Mouse (Mus musculus) heart, embryonic 15.5 days (tissue): ENCODE results near the gene Scamp4. TPM values are rescaled to one million over a fixed set of nuclear protein-coding genes. Genes with fewer than 3 reads are reported as not detected.
A peak's percentile ranks its signal among the peaks of the same experiment; 100 is the strongest.
"Not testable (repeated sequence)": the region's sequence is repeated elsewhere in the genome, so short reads cannot be mapped to it uniquely, and the experiment has no call there.

Experiments
- ATAC-seq: fragments of 200-750 bp; cut with Nextera tagmentation; replicated peaks from 2 replicates; pipeline ENCODE4 v1.8.0; 2017; ENCODE audit warnings: low read depth, moderate TSS enrichment; ENCODE audit not compliant: insufficient number of reproducible peaks, insufficient read depth, low FRiP score
- H3K27ac ChIP-seq: fragments of 300-500 bp; sonication (generic); 2 replicates; pipeline ENCODE4 v1.5.1; 2015; ENCODE audit warnings: mild to moderate bottlenecking, inconsistent platforms
- H3K27me3 ChIP-seq: fragments of 300-500 bp; sonication (generic); 2 replicates; pipeline ENCODE4 v1.6.1; 2015; ENCODE audit warnings: inconsistent platforms
- H3K36me3 ChIP-seq: fragments of 300-500 bp; sonication (generic); 2 replicates; pipeline ENCODE4 v1.6.1; 2015; ENCODE audit warnings: mild to moderate bottlenecking, inconsistent platforms
- H3K4me1 ChIP-seq: fragments of 300-500 bp; sonication (generic); replicated peaks from 2 replicates; pipeline ENCODE4 v1.6.1; 2015; ENCODE audit warnings: inconsistent platforms
- H3K4me2 ChIP-seq: fragments of 300-500 bp; sonication (generic); 2 replicates; pipeline ENCODE4 v1.6.1; 2015; ENCODE audit warnings: inconsistent platforms, mild to moderate bottlenecking, moderate library complexity
- H3K4me3 ChIP-seq: fragments of 300-500 bp; sonication (generic); 2 replicates; pipeline ENCODE4 v1.5.1; 2015; ENCODE audit warnings: mild to moderate bottlenecking, inconsistent platforms
- H3K9ac ChIP-seq: fragments of 300-500 bp; sonication (generic); 2 replicates; pipeline ENCODE4 v1.6.1; 2015; ENCODE audit warnings: mild to moderate bottlenecking, inconsistent platforms
- H3K9me3 ChIP-seq: fragments of 300-500 bp; sonication (generic); replicated peaks from 2 replicates; pipeline ENCODE4 v1.6.1; 2016; ENCODE audit warnings: inconsistent platforms
- WGBS: fragments of 180-500 bp; shearing (Covaris S2); methylation state at CpG from one replicate; pipeline ENCODE4 v1.1.7; 2015; ENCODE audit warnings: mixed read lengths; 5-methylcytosine and 5-hydroxymethylcytosine counted together
- polyA plus RNA-seq: library from polyadenylated mRNA; unstranded; fragments of >200 nt; fragmentation: Nextera tagmentation; extraction: Ambion mirVana; gene quantifications from 2 replicates; pipeline ENCODE4 v1.2.1, GENCODE M21; 2015

Gene Scamp4
- polyA plus RNA-seq, 1 experiment from 2014 or later = 55.9 TPM

GRCm38 (mm10) chr10:80625764-80626163 lies 23.1 kb downstream of the Scamp4 start:
- ATAC-seq = no peak
- Histone ChIP-seq H3K36me3 (no peaks in the 10 kb centered on the region), H3K4me2 (no peak overlapping the region), H3K9me3 (no peaks in the 10 kb centered on the region), H3K4me1 (peaks cover 70% of the 10 kb centered on the region), H3K27me3 (no peaks in the 10 kb centered on the region), H3K4me3 (no peak overlapping the region), H3K27ac (no peak overlapping the region), H3K9ac (no peak overlapping the region)
- 91% methylated on average over 4 of the region's 4 CpGs for WGBS

GRCm38 (mm10) chr10:80627685-80628084 lies 25.0 kb downstream of the Scamp4 start:
- no peak overlapping the region for H3K4me2 ChIP-seq
- peak; percentile 24; the same call in 1 of the 2 replicates for ATAC-seq

DNA sequence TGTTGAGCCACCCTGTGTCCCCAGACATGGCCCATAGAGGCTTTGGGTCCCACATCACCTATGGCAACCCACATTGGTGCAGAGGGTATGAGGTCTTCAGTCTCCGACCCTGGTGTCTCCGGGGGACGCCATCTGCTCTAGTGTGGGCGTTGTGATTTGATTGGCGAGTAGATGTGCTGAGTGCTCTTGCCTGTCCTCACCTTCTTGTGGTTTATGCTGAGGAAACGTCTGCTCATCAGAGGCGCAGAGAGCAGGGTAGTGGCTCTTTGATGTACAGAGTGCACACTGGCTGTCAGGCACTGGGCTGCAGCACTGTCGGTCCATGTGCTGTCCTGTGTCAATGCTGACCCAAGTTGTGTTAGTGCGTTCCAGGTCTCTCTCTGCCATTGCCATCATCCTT lies 26.3 kb downstream of the Scamp4 start:
- no peak overlapping the region for H3K27ac ChIP-seq
- 71% methylated on average over 9 of the region's 9 CpGs for WGBS
- peaks cover under 1% of the 10 kb centered on the region; the same call in 1 of the 2 replicates for H3K36me3 ChIP-seq
- no peak overlapping the region for H3K4me3 ChIP-seq
- no peak overlapping the region for H3K9ac ChIP-seq
- ATAC-seq = no peak
- no peaks in the 10 kb centered on the region for H3K9me3 ChIP-seq
- no peaks in the 10 kb centered on the region for H3K27me3 ChIP-seq
- H3K4me1 ChIP-seq = peaks cover 58% of the 10 kb centered on the region
- H3K4me2 ChIP-seq = no peak overlapping the region

More at GRCm38 (mm10) chr10:80627685-80628084, 25.0 kb downstream of the Scamp4 start:
- no peaks in the 10 kb centered on the region for H3K9me3 ChIP-seq
- H3K4me1 ChIP-seq = peaks cover 66% of the 10 kb centered on the region
- H3K36me3 ChIP-seq = no peaks in the 10 kb centered on the region
- no peak overlapping the region for H3K4me3 ChIP-seq
- H3K27ac ChIP-seq = peak overlapping the region; percentile 36
- H3K27me3 ChIP-seq = no peaks in the 10 kb centered on the region
- WGBS = 27% methylated on average over 2 of the region's 2 CpGs
- H3K9ac ChIP-seq = peak overlapping the region; percentile 42; the same call in 1 of the 2 replicates

DNA sequence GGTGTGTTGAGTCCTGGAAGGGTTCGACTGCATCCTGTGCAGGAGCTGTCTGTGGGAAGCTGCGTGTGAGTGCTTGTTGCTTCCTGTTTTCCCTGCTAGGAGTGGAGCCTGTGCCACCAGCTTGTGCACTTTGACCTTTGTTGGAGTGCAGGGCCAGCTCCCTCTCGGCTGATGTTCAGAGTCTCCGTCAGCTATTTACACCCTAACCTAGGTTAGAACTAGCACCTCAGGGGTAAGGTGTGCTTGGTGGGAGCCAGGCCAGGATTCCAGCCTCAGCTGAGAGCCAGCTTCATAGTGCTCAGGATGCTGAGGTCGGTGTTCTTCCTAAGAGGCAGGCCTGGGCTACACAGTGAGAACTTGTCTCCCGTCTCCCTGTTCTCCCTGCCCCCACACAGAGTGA lies 32.7 kb downstream of the Scamp4 start:
- no peak for ATAC-seq
- H3K9ac ChIP-seq = no peak overlapping the region
- H3K27ac ChIP-seq = no peak overlapping the region
- H3K27me3 ChIP-seq = no peaks in the 10 kb centered on the region
- 76% methylated on average over 6 of the region's 6 CpGs for WGBS
- H3K36me3 ChIP-seq = peaks cover 62% of the 10 kb centered on the region
- H3K9me3 ChIP-seq = no peaks in the 10 kb centered on the region
- H3K4me2 ChIP-seq = no peak overlapping the region
- no peak overlapping the region for H3K4me3 ChIP-seq
- peaks cover under 1% of the 10 kb centered on the region; the same call in 1 of the 2 replicates for H3K4me1 ChIP-seq

DNA sequence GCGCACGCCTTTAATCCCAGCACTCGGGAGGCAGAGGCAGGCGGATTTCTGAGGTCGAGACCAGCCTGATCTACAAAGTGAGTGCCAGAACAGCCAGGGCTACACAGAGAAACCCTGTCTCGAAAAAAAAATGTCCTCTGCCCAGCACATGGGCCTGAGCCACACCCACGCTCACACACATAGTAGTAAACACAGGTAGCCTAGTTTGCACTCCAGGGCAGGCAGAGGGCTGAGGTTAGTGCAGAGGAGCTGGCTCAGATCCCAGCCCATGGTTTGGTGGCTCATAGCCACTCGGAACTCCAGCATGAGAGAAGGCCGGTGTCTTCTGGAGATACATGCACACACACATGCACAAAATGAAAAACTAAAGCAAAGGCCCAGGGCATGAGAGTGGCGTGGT lies 44.3 kb downstream of the Scamp4 start:
- H3K4me1 ChIP-seq = peaks cover 5% of the 10 kb centered on the region; the same call in 1 of the 2 replicates
- no peaks in the 10 kb centered on the region for H3K27me3 ChIP-seq
- no peak overlapping the region for H3K4me3 ChIP-seq
- H3K9ac ChIP-seq = no peak overlapping the region
- WGBS = 92% methylated on average over 10 of the region's 10 CpGs
- peaks cover 57% of the 10 kb centered on the region for H3K36me3 ChIP-seq
- no peak overlapping the region for H3K4me2 ChIP-seq
- H3K9me3 ChIP-seq = no peaks in the 10 kb centered on the region
- ATAC-seq = no peak
- no peak overlapping the region for H3K27ac ChIP-seq

- H3K27me3 ChIP-seq, H3K4me2 ChIP-seq, ATAC-seq, H3K9me3 ChIP-seq, H3K27ac ChIP-seq, H3K4me3 ChIP-seq, H3K9ac ChIP-seq: not testable (repeated sequence)
- peaks cover 20% of the 10 kb centered on the region for H3K4me1 ChIP-seq
- peaks cover 28% of the 10 kb centered on the region for H3K36me3 ChIP-seq
- 83% methylated on average over 6 of the region's 6 CpGs for WGBS
Observed at GRCm38 (mm10) chr10:80649910-80650309, 47.2 kb downstream of the Scamp4 start.

DNA sequence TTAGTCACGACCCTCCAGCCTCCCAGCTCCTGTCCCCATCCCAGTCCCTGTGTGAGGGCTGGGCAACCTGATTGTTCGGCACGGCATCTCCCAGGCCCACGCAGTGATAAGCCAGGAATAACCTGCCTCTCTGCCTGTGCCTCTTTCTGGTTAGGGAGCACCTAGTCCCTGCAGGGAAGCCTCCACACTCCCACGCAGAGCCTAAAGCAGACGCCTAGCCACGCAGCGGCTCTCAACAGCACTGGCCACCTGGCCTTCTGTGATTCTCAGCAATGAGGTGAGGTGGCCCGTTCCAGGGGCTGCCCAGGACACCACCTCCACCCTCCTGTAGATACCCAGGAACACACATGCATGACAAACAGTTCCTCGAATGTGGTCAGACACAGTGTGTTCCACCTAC lies 47.7 kb downstream of the Scamp4 start:
- no peaks in the 10 kb centered on the region for H3K27me3 ChIP-seq
- H3K4me2 ChIP-seq = no peak overlapping the region
- peaks cover 24% of the 10 kb centered on the region for H3K4me1 ChIP-seq
- H3K27ac ChIP-seq = no peak overlapping the region
- no peak for ATAC-seq
- H3K36me3 ChIP-seq = peaks cover 23% of the 10 kb centered on the region
- no peak overlapping the region for H3K4me3 ChIP-seq
- H3K9ac ChIP-seq = no peak overlapping the region
- H3K9me3 ChIP-seq = no peaks in the 10 kb centered on the region
- WGBS = 79% methylated on average over 10 of the region's 10 CpGs

DNA sequence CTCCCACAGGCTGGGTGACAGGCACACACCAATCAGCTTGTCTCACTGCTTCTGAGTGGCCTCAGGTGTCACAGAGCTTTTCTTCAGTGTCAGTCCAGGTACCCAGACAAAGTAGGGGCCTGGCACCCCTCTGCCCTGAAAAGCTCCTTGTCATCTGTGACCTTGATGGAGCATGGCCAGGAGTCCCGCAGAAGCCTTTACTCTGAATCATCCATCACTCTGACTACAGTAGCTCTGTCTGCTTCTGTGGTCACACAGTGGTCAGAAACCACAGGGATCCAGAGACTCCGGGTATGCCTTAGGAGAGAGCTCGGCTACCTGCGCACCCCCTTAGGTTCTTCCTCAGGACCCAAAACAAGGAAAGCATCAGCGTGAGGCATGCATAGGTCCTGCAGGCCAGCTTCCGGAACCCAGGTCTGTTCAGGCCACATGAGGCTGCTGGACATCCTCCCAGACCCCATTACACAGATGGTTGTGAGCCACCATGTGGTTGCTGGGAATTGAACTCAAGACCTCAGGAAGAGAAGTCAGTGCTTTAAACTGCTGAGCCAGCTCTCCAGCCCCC lies 50.6 kb downstream of the Scamp4 start:
- Histone ChIP-seq H3K4me2 (no peak overlapping the region), H3K9ac (no peak overlapping the region), H3K27me3 (no peaks in the 10 kb centered on the region), H3K4me3 (no peak overlapping the region), H3K4me1 (peaks cover 30% of the 10 kb centered on the region), H3K9me3 (no peaks in the 10 kb centered on the region), H3K27ac (no peak overlapping the region), H3K36me3 (no peaks in the 10 kb centered on the region)
- 84% methylated on average over 6 of the region's 6 CpGs for WGBS
- ATAC-seq = no peak

DNA sequence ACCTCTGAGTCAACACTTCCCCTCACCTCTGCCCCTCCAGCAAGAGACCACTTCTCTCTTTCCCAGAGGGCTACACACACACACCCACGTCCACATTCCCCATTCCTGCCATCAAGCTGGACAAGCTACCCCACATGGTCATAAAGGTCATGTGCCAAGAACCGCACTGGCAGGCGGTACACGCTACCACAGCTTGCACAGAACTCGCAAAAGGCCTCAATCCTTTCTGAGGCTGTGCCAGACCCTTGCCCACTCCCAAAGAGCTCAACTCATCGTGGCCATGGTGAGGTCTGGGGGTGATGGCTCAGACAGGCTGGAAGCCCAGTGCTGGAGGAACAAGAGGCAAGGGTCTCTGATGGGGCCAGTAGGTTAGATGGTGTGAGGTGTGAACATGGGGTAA lies 52.2 kb downstream of the Scamp4 start:
- Histone ChIP-seq H3K9ac (no peak overlapping the region), H3K9me3 (no peaks in the 10 kb centered on the region), H3K36me3 (no peaks in the 10 kb centered on the region), H3K27me3 (no peaks in the 10 kb centered on the region), H3K27ac (no peak overlapping the region; the same call in 1 of the 2 replicates), H3K4me1 (peaks cover 32% of the 10 kb centered on the region), H3K4me3 (peak overlapping the region; percentile 82), H3K4me2 (peak overlapping the region; percentile 89)
- WGBS = 82% methylated on average over 6 of the region's 6 CpGs
- no peak for ATAC-seq

- Histone ChIP-seq H3K9me3 (no peaks in the 10 kb centered on the region), H3K4me1 (peaks cover 27% of the 10 kb centered on the region), H3K9ac (peak overlapping the region; percentile 88), H3K27me3 (no peaks in the 10 kb centered on the region), H3K36me3 (no peaks in the 10 kb centered on the region), H3K27ac (peak overlapping the region; percentile 67), H3K4me2 (peak overlapping the region; percentile 89), H3K4me3 (peak overlapping the region; percentile 82)
- peak; percentile 20 for ATAC-seq
- 5% methylated on average over 12 of the region's 12 CpGs for WGBS
Observed at GRCm38 (mm10) chr10:80655406-80656129, 52.9 kb downstream of the Scamp4 start.

GRCm38 (mm10) chr10:80656130-80656862 lies 53.6 kb downstream of the Scamp4 start:
- Histone ChIP-seq H3K4me1 (peaks cover 27% of the 10 kb centered on the region), H3K4me2 (peak overlapping the region; percentile 89), H3K36me3 (no peaks in the 10 kb centered on the region), H3K9me3 (no peaks in the 10 kb centered on the region), H3K27me3 (no peaks in the 10 kb centered on the region), H3K27ac (peak overlapping the region; percentile 80), H3K9ac (peak overlapping the region; percentile 88), H3K4me3 (peak overlapping the region; percentile 82)
- ATAC-seq = peak; percentile 85
- WGBS = under 1% methylated on average over 70 of the region's 72 CpGs
